Mouse (Mus musculus): ENCODE measurements at regions not wholly inside any gene's neighbourhood (a gene's known extent, or its start where the extent isn't known, plus 50 kb on each side); places are given as distances from the start of the nearest gene placed in this dataset.

- no peak for DNase-seq
These were observed 190.2 kb upstream of the Cdh20 start for GRCm38 (mm10) chr1:104578123-104578522.

- no peak for DNase-seq
These were observed 184.2 kb upstream of the Cdh20 start for GRCm38 (mm10) chr1:104584123-104584522.

- no peak for DNase-seq
These were observed 181.3 kb upstream of the Cdh20 start for GRCm38 (mm10) chr1:104586985-104587384.

- no peak for DNase-seq
These were observed 163.0 kb upstream of the Cdh20 start for GRCm38 (mm10) chr1:104605301-104605700.

GRCm38 (mm10) chr1:104609409-104609808, 158.9 kb upstream of the Cdh20 start:
- no peak for DNase-seq

- DNase-seq, result no peak
These were observed 151.0 kb upstream of the Cdh20 start for GRCm38 (mm10) chr1:104617374-104617773.

GRCm38 (mm10) chr1:104619805-104620375, 148.4 kb upstream of the Cdh20 start:
- no peak for DNase-seq

GRCm38 (mm10) chr1:104625528-104625927, 142.8 kb upstream of the Cdh20 start:
- no peak for DNase-seq

GRCm38 (mm10) chr1:104652405-104652804, 115.9 kb upstream of the Cdh20 start:
- peak; percentile 1 for DNase-seq

All from cerebellum, adult 9-11 months (tissue).